Mouse (Mus musculus) gastrocnemius, adult 18-20 months (tissue): ENCODE measurements around the gene Erich2. TPM values are rescaled to one million over a fixed set of nuclear protein-coding genes. Genes with fewer than 3 reads are reported as not detected.

ENCODE experiments used
- DNase-seq: peaks from one replicate; pipeline ENCODE4 v3.0.0; 2021; ENCODE audit warnings: low spot score
- long read RNA-seq, 2 experiments: library from polyadenylated mRNA; stranded (forward); transcript quantifications; one replicate each; pipeline ENCODE4 v2.0.0; 2021
- total RNA-seq, 2 experiments: library from RNA; stranded (reverse); gene quantifications; 2 replicates each; pipeline ENCODE4 v1.2.3; 2021

Gene Erich2
- total RNA-seq = not detected
- long read RNA-seq, experiment 1 = 0 reads
- long read RNA-seq, experiment 2 = 0 reads

DNA sequence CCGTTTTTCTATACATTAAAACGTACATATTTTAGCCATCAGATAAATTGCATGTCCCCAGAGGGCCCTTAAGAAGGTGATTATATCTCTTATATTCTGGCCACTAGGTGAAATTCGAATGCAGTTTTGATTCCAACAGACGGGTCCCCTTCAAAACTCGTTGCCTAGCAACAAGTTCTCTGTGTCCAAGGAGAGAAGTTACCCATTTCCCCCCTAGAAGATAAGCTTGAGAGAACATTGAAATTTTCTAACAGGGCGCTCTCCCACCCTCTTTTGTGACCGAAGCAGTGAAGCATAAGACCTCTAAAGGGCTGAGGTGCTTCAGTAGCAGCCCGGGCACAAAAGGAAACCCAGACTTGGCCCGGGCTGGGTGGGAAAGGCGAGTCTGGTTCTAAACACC, at the start of gene Erich2:
Gene Erich2, plus strand, starts transcription at position 324 of the 400 bp plus-strand sequence.
- no peak for DNase-seq

GRCm38 (mm10) chr2:70463606-70464005, 45.0 kb upstream of the Erich2 start:
- DNase-seq = no peak

GRCm38 (mm10) chr2:70471136-70471535, 37.5 kb upstream of the Erich2 start:
- no peak for DNase-seq

DNA sequence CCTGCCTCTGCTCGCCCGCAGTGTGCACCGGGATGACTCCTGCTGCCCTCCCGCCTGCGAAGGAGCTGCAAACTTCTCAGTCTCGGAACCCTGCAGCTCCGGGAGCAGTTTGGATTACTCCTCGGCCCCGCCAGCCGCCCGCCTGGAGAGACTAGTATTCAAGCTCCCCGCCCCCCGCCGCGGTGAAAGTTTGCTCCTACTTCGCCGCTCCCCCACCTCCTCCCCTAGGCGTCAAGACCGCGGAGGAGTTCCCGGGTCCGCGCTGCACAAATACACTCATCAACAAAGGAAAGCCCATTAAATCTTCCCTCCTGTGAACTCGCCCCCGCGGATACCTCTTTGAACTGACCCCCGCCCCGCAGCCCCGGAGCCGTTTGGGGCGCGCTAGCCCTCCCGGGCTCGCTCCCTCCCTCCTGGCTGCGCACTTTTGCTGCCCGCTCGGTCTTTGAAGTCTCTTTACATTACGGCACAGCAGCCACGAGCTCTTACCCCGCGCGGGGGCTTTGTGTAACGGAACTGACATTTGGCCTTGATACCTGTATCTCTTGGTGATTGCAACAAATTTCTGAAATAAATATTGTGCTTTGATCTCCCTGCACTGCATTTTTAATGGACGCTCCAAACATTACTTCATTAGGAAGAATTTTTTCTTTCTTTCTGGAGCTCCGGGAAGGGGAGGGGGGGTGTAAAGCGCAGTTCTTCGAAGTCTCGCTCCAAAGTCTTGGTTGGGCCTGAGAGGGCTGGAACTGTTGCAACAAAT, 36.6 kb upstream of the Erich2 start:
- no peak for DNase-seq

DNA sequence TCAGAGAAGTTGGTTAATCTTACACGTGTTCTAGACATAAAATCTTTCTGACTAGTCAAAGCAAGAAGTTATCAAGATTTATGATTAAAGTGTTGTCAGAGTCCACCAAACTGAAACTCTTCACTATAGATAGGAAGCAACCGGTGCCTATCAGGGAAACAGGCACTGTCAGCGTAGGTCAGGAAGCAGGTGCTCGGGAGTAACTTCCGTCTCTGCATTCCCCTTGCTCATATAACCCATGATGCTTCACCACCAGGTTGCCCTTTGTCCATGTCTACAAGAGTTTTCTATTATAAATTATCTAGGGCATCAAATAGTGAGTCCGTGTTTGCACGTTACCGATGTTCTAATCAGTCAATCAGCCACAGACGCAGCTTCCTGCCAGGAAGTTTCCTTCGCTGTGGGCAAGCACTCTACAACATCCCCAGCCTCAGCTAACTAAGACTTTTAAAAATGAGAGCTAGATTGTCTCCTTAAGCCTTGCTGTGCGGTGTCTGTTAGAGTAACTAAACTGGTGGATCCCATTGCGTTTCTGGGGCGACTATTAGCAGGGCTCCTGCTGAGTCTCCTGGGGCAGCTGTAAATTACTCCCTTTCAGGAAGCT, 10.8 kb upstream of the Erich2 start:
- no peak for DNase-seq

GRCm38 (mm10) chr2:70503436-70503835, 5.2 kb upstream of the Erich2 start:
- DNase-seq = no peak

GRCm38 (mm10) chr2:70505229-70505628, 3.4 kb upstream of the Erich2 start:
- no peak for DNase-seq

GRCm38 (mm10) chr2:70505896-70506295, 2.7 kb upstream of the Erich2 start:
- DNase-seq = no peak

- DNase-seq = no peak
Measured at GRCm38 (mm10) chr2:70506372-70506771, 2.2 kb upstream of the Erich2 start.

- peak; percentile 33 for DNase-seq
Measured at GRCm38 (mm10) chr2:70509021-70509632, 508 bp downstream of the Erich2 start.

DNA sequence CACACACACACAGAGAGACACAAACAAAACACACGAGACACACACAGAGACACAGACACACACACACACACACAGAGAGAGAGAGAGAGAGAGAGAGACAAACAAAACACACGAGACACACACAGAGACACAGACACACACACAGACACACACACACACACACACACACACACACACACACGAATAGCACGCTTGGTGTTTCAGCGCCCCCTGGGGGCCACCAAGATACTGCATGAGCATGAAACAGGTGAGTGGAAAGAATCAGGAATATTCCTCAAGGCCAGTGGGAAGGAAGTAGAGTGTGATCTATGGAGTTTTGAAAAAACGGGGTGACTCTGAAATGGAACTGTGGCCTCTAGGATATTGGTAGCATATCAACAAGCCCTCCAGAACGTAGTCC, 29.7 kb downstream of the Erich2 start:
- DNase-seq = peak; percentile 5

DNA sequence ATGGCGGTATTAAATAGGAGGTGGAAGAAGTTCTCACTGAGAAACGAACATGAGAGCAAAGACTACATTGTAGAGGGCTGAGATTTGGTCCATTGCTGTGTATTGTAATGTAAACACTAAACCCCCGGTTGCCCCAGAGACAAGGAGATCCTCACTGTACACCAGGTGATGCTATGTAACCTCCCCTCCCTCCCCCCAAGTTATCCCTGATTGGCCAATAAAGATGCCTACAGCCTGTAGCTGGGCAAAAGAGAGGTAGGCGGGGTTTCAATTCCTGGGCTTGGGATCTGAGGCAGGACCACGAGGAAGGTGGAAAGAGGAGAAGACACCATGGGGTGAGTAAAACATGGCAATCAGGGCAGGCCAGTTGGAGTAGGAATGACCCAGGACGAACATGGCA, 42.1 kb downstream of the Erich2 start:
- no peak for DNase-seq

DNA sequence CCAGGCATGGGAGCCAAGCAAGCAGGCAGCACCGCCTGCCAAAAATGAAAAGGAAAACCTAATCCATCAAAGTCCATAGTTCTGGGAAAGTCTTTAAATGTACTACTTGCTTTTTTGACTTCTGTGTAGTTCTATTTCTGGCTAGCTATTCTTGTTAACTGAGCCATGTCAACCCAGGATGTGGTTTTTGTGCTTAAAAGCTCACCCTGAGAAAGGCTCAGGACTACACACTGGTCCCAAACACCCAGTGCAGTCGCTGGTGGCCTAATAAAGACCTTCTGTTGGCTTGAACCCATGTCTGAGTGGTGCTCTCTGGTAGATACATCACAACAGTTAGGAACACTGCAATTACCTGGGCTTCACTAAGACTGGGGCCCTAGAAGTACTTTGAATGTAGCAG, 42.8 kb downstream of the Erich2 start:
- DNase-seq = no peak

- no peak for DNase-seq
Measured at GRCm38 (mm10) chr2:70552067-70552598, 43.5 kb downstream of the Erich2 start.

- no peak for DNase-seq
Measured at GRCm38 (mm10) chr2:70552772-70553171, 44.2 kb downstream of the Erich2 start, which contains the start of gene Gad1. Gad1 (plus strand) TSS chr2:70553072.

GRCm38 (mm10) chr2:70553826-70554225, 45.2 kb downstream of the Erich2 start:
- no peak for DNase-seq

DNA sequence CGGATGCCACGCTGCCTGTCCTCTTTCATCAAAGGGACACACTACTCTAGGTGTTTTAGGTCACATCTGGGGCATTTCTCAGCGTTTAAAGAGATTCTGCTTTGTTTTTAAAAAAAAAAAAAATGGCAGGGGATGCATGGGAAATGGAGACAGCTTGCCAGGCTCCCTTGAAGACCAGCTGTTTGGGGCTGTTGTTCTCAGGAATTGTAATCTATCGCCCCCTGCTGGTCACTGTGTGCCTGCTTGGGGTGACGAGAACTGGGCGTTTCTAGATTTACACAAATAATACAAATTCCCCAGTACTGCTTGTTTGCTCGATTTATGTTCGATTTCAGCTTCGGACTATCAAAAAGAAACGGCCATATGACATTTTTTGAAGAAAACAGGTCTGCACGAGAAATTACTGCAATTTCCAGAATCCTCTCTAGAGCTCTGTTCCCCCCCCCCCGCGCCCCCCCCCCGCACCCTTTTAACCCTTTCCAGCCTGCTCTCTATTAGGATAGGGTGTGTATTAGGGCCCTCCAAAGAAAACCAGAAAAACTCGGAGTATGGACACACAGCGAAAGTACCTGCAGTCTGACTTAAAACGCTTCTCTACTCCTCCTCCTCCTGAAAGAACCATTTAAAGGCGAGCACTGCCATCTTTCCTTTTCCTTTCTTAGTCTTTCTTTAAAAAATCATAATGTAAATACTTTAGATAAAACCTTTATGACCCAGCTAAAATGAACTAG, 49.7 kb downstream of the Erich2 start:
- DNase-seq = peak; percentile 53

DNA sequence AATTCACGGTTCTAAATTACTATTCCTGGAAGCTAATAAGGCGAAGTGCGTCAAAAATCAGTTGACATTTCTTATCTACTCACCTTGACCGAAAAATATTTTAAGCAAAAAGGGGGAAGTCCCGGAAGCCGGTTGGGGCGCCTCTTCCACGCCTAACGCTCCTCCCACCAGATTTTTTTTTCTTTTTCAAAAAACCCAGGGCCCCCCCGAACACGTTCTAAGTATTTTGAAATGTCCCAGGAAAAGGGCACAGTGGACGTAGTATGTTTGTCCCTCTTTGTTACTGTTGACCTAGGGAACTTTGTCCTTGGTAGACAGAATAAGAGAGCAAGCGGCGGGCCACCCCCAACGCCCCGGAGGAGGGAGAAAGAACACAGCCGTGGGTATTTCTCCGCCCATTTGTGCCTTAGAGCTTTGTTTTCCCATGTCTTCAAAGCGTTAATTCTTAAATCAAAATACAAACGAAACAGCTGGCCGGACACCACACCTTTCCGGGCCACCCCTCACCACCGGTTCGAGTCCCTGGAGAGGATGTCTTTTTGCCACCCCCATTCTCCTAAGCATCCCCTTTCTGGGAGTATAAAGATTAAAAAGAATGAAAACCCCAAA, 50.3 kb downstream of the Erich2 start:
- DNase-seq = no peak

GRCm38 (mm10) chr2:70559520-70559919, 50.9 kb downstream of the Erich2 start:
- peak; percentile 9 for DNase-seq

- DNase-seq = peak; percentile 7
Measured at GRCm38 (mm10) chr2:70561077-70561795, 52.6 kb downstream of the Erich2 start.
